16 mouse cellular contexts compared by ENCODE assay signal in the genomic region with DNA sequence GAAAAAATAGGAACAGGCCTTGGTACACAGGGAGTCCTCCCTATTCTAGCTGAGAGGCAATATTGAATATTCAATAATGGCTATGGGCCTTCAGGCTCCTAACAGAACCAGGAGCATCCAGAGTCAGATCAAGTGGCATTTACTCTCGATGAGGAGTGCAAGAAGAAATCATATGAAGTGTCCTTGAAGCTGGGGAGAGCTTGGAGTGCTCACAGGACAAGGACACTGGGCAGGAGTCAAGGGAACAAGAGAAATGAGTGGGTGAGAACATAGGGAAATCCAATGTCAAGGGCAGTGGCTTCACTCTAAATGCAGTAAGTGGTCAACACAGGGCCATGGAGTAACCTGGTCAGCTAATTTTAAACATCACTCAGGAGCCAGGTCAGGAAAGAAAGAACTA.
"Had no signal": no experiment of that assay in that cellular context is flagged by ENCODE, and none has a peak within 500 bp of the region (broad histone marks: within the 10 kb centered on the region; RNA-seq: fewer than 3 reads in every experiment).

No protein-coding gene starts in this region.

- DNase-seq: heart, postnatal 10 days; heart, postnatal 14 days; heart, postnatal 36 days; heart, postnatal 4 days; kidney, adult 11 months; kidney, adult 18-20 months; kidney, adult 2 months; kidney, adult 8-10 months; kidney, adult 9 months; kidney, postnatal 10 days; kidney, postnatal 14 days; kidney, postnatal 25 days; kidney, postnatal 36 days; kidney, postnatal 4 days; layer of hippocampus, adult 9-11 months; layer of hippocampus, postnatal 36 days had no signal
